Mouse (Mus musculus) testis, adult 2 months (tissue): ENCODE data around the gene Capn15.

Experiments
- CTCF ChIP-seq: fragments of 200-500 bp; IDR thresholded peaks from 2 replicates; pipeline ENCODE4 v1.5.1; 2012; ENCODE audit warnings: low read depth, mild to moderate bottlenecking, inconsistent platforms, low read length, moderate library complexity; ENCODE audit not compliant: control insufficient read depth, insufficient read depth, insufficient replicate concordance
- POLR2A ChIP-seq: fragments of 200-500 bp; IDR thresholded peaks from 2 replicates; pipeline ENCODE4 v1.6.1; 2012; ENCODE audit warnings: low read depth, mild to moderate bottlenecking, inconsistent platforms, low read length, moderate library complexity; ENCODE audit not compliant: control insufficient read depth

DNA sequence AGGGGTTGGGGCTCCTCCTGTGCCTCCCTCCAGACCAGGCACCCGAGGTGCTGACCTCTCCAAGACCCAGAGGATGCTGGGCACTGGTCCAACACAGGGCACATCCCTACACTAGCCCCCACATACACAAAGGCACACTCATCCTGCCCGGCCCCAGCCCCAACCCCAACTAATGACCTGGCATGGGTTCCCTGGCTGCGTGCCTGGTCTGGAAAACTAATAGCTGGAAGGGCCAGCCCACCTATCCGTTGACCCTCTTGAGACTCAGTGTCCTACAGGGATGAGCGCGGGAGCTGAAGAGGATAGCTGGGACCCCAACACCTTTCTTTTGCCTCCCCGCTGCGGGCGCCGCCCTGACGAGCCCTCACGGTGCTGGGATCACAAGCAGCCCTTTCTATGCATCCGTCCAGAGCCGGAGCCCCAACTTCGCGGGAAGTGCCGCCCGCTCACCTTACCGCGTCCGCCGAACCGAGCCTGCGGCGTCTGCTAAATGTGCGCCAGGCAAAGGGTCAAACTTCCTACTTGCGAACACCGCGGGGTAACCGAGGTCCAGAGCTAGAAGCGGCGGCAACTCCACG is 34.3 kb downstream of the Capn15 start:
- TF ChIP-seq CTCF (no peak), POLR2A (no peak)
